Mouse (Mus musculus) E14TG2a.4 (cell line): Measurements from ENCODE around the gene Fez1.

Source experiments
- CTCF ChIP-seq: conservative IDR thresholded peaks from 2 replicates; pipeline ENCODE4 v1.5.1; 2014; ENCODE audit warnings: low read length
- NANOG ChIP-seq: IDR thresholded peaks from 2 replicates; pipeline ENCODE4 v1.6.1; 2014; ENCODE audit warnings: borderline replicate concordance, low read length, mixed read lengths

DNA sequence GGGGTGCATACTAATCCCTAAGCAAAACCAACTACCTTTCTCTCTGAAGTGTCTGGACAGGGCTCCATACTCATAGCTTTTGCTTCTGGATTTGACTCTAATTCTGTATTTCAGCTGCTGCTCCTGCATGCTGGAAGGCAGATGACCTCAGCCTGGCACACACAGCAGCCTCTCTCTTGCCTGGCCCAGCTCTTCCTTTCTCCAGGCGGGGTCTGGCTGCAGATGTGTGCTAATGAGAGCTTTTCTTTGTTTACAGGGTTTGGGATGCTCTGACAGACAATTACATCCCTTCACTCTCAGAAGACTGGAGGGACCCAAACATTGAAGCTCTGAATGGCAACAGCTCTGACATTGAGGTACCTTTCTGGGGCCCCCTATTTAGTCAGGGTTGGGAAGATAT, 28.4 kb downstream of the Fez1 start:
- TF ChIP-seq CTCF (no peak), NANOG (no peak)
